Mouse (Mus musculus): ENCODE data around the gene Focad.

DNA sequence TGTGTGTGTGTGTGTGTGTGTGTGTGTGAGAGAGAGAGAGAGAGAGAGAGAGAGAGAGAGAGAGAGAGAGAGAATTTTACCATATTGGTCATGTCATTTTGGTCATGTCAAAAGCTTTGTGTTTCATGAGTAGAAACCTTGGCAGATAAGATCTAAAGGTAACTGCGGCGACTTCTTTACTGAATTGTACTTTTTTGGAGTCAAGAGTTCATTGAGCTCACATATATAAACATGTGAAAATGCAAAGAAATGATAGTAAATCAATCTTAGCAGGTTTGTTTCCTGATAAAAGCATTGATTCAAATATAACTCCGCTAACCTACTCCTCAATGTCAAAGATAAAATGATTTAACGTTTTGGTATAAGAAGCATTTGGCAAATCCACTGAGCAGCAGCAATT, 49.3 kb upstream of the Focad start:
- no peak for TF ChIP-seq CTCF (conservative IDR thresholded peaks at IDR 0.05; ENCODE audit: insufficient read depth, insufficient read length, low read depth, low read length)
- no peak for TF ChIP-seq POLR2A (IDR thresholded peaks at IDR 0.05; ENCODE audit: low read depth, low read length)

All from kidney, adult 2 months (tissue).